21 mouse cellular contexts compared by ENCODE assay signal in the genomic region with DNA sequence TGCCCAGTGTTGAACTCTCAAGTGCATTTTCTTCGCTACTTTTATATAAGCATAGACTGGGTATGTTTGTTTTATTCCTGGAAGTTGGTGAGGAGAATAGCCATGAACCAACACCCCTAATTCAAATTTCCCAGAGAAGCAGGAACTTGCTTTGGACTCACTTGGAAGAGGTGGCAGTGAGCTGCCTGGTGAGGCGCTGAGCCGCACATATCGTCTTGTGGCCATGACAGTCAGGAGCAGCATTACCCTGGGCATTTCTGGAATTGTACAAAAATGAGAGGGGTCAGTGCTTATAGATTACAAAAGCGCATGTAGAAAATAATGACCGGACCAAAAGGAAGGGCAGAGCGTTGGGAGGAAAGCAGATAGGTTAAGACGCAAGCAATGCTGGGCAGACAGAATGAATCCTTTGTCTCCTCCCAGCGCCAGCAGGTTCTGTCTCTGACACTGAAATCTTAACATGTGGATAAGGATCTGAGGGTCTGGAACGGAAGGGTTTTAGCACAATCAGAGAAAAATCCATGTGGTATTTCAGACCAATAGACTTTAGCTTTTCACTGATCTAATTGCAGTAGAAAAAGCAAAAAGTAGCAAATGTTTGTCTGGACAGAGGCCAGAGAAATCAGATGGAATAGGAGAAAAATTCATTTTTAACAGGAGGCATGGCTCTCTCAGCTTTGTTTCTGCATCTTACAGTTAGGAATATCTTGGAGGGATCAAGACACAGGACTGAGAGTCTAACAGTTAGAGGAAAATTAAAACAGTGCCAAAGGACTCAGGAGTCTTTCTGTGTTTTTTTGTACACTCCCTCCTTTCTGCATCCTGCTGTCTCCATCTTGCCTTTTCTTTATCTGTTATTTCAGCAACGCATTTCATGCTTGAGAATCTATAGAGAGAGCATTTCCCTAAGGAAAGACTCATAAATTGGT.
DNase-seq lines count a peak whose midpoint lies in the region; ATAC-seq and TF ChIP-seq lines count a peak whose summit lies in the region.
"Had no signal": no experiment of that assay in that cellular context is flagged by ENCODE, and none has a peak within 500 bp of the region (broad histone marks: within the 10 kb centered on the region; RNA-seq: fewer than 3 reads in every experiment).

No protein-coding gene starts in this region.

- peak; percentile 54 for DNase-seq in forebrain, embryonic 14.5 days (ENCODE audit: low spot score)
- DNase-seq in right cerebral cortex, postnatal 25 days, result peak; percentile 16
- no peak for DNase-seq in right cerebral cortex, adult 2 months (ENCODE audit: low spot score in 2 of 2)
- DNase-seq in ovary, postnatal 10 days (ENCODE audit: low spot score), result no peak
- no peak for DNase-seq in embryo, embryonic 10 days (ENCODE audit: low spot score)
- DNase-seq: cerebellum, adult 11-12 months; cerebellum, postnatal 25 days; heart, postnatal 14 days; kidney, adult 11 months; kidney, postnatal 10 days; lung, adult 2 months; lung, postnatal 4 days; thymus, postnatal 36 days had no signal

- H3K4me2 ChIP-seq in forebrain, embryonic 14.5 days (ENCODE audit: low read length), result no peak overlapping the region
- H3K4me2 ChIP-seq in forebrain, embryonic 12.5 days, result no peak overlapping the region
- H3K4me2 ChIP-seq in intestine, embryonic 15.5 days (replicated peaks), result 0 out of 2 replicates have a peak overlapping the region, but pooled peaks have one; percentile 11
- no peak overlapping the region for H3K4me2 ChIP-seq in intestine, postnatal 0 days (replicated peaks; ENCODE audit: low read depth)
- H3K4me2 ChIP-seq: heart, embryonic 11.5 days; liver, embryonic 11.5 days; midbrain, embryonic 12.5 days had no signal

- H3K27me3 ChIP-seq in forebrain, embryonic 14.5 days (replicated peaks; ENCODE audit: control insufficient read depth, insufficient read depth, low read length), result no peaks in the 10 kb centered on the region
- H3K27me3 ChIP-seq in forebrain, embryonic 12.5 days, result no peaks in the 10 kb centered on the region
- no peaks in the 10 kb centered on the region for H3K27me3 ChIP-seq in intestine, embryonic 15.5 days (replicated peaks)
- no peaks in the 10 kb centered on the region for H3K27me3 ChIP-seq in intestine, postnatal 0 days (replicated peaks; ENCODE audit: control insufficient read depth, insufficient read depth, low read length)
- H3K27me3 ChIP-seq: midbrain, embryonic 12.5 days had no signal

- no peaks in the 10 kb centered on the region for H3K36me3 ChIP-seq in forebrain, embryonic 14.5 days (ENCODE audit: control insufficient read depth, insufficient read depth, low read length)
- H3K36me3 ChIP-seq in forebrain, embryonic 12.5 days (replicated peaks), result no peaks in the 10 kb centered on the region
- no peaks in the 10 kb centered on the region for H3K36me3 ChIP-seq in intestine, embryonic 15.5 days
- no peaks in the 10 kb centered on the region for H3K36me3 ChIP-seq in intestine, postnatal 0 days (ENCODE audit: control insufficient read depth, insufficient read depth)
- H3K36me3 ChIP-seq: embryonic facial prominence, embryonic 10.5 days; limb, embryonic 10.5 days; midbrain, embryonic 12.5 days had no signal

- no peak overlapping the region for H3K9ac ChIP-seq in forebrain, embryonic 14.5 days (ENCODE audit: low read length)
- H3K9ac ChIP-seq in forebrain, embryonic 12.5 days, result no peak overlapping the region
- H3K9ac ChIP-seq in intestine, embryonic 15.5 days, result no peak overlapping the region
- H3K9ac ChIP-seq in intestine, postnatal 0 days (ENCODE audit: low read depth, low read length), result no peak overlapping the region
- H3K9ac ChIP-seq: midbrain, embryonic 12.5 days had no signal

- no peak for TF ChIP-seq CTCF in intestine, postnatal 0 days (IDR thresholded peaks at IDR 0.05; ENCODE audit: low read depth)

- 68% methylated on average over 11 of the region's 11 CpGs for WGBS in forebrain, embryonic 14.5 days
- WGBS in forebrain, embryonic 12.5 days, result 74% methylated on average over 11 of the region's 11 CpGs
- 58% methylated on average over 11 of the region's 11 CpGs for WGBS in intestine, embryonic 15.5 days
- WGBS in intestine, postnatal 0 days, result 72% methylated on average over 11 of the region's 11 CpGs

- peak; percentile 40; the same call in 1 of the 2 replicates for ATAC-seq in forebrain, embryonic 14.5 days
- no peak for ATAC-seq in forebrain, embryonic 12.5 days (ENCODE audit: low FRiP score)
- ATAC-seq in intestine, embryonic 15.5 days, result no peak
- ATAC-seq in intestine, postnatal 0 days, result no peak

- peak overlapping the region; percentile 66 for H3K27ac ChIP-seq in forebrain, embryonic 14.5 days (ENCODE audit: low read depth, low read length)
- H3K27ac ChIP-seq in forebrain, embryonic 12.5 days, result no peak overlapping the region
- no peak overlapping the region for H3K27ac ChIP-seq in intestine, embryonic 15.5 days
- H3K27ac ChIP-seq in intestine, postnatal 0 days (ENCODE audit: low read depth, low read length), result no peak overlapping the region
- H3K27ac ChIP-seq: embryonic facial prominence, embryonic 10.5 days; limb, embryonic 10.5 days; midbrain, embryonic 12.5 days had no signal

- H3K4me3 ChIP-seq in forebrain, embryonic 14.5 days (ENCODE audit: low read depth, low read length), result no peak overlapping the region
- H3K4me3 ChIP-seq in forebrain, embryonic 12.5 days (replicated peaks), result no peak overlapping the region
- H3K4me3 ChIP-seq in intestine, embryonic 15.5 days (replicated peaks), result no peak overlapping the region
- no peak overlapping the region for H3K4me3 ChIP-seq in intestine, postnatal 0 days (ENCODE audit: low read depth, low read length)
- H3K4me3 ChIP-seq: embryonic facial prominence, embryonic 10.5 days; limb, embryonic 10.5 days; midbrain, embryonic 12.5 days had no signal

- H3K9me3 ChIP-seq in forebrain, embryonic 14.5 days (replicated peaks; ENCODE audit: control insufficient read depth, low read length), result no peaks in the 10 kb centered on the region
- H3K9me3 ChIP-seq in forebrain, embryonic 12.5 days, result no peaks in the 10 kb centered on the region
- no peaks in the 10 kb centered on the region for H3K9me3 ChIP-seq in intestine, embryonic 15.5 days
- H3K9me3 ChIP-seq in intestine, postnatal 0 days (ENCODE audit: control insufficient read depth), result no peaks in the 10 kb centered on the region
- H3K9me3 ChIP-seq: embryonic facial prominence, embryonic 10.5 days; limb, embryonic 10.5 days; midbrain, embryonic 12.5 days had no signal

- H3K4me1 ChIP-seq in forebrain, embryonic 14.5 days (ENCODE audit: control insufficient read depth, insufficient read depth, low read length), result peaks cover 4% of the 10 kb centered on the region; the same call in 1 of the 2 replicates
- H3K4me1 ChIP-seq in forebrain, embryonic 12.5 days, result no peaks in the 10 kb centered on the region
- H3K4me1 ChIP-seq in intestine, embryonic 15.5 days (replicated peaks), result no peaks in the 10 kb centered on the region
- H3K4me1 ChIP-seq in intestine, postnatal 0 days (replicated peaks; ENCODE audit: control insufficient read depth, insufficient read depth, low read length), result no peaks in the 10 kb centered on the region
- H3K4me1 ChIP-seq: embryonic facial prominence, embryonic 10.5 days; limb, embryonic 10.5 days; midbrain, embryonic 12.5 days had no signal

Comparison
In these comparisons a context has a peak if more than half of its experiments do, and no peak if none do; other contexts are left out.
1. DNase-seq: peak in forebrain, embryonic 14.5 days (single experiment) and right cerebral cortex, postnatal 25 days (single experiment); none in right cerebral cortex, adult 2 months (0 of 2), ovary, postnatal 10 days (single experiment) and embryo, embryonic 10 days (single experiment).